Mouse (Mus musculus): ENCODE measurements at regions not wholly inside any gene's neighbourhood (a gene's known extent, or its start where the extent isn't known, plus 50 kb on each side); places are given as distances from the start of the nearest gene placed in this dataset.

DNA sequence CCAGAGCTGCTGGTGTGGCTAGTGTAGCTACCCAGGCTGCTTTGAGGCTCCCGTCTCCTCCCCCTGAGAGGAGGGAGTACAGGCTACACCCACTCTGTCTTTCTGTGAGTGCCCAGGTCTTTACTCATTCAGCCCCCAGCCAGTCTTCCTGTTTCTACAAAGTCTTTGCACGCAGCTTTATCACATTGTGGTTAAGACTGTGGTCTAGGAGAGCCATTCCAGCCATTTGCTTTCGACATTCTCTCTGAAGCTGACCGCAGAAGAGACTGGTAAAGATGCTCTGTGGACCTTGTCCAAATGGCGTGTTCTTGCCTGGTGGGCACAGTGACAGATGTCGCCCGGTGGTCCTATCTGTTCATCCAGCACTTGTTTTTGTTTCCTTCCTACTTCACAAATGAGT, 62.0 kb downstream of the Tpra1 start:
- no peak for ATAC-seq (ENCODE audit: insufficient number of reproducible peaks, insufficient read depth, low FRiP score, low TSS enrichment, low read depth)
- Histone ChIP-seq H3K27me3 (no peaks in the 10 kb centered on the region), H3K4me2 (no peak overlapping the region), H3K36me3 (no peaks in the 10 kb centered on the region), H3K27ac (no peak overlapping the region), H3K9ac (no peak overlapping the region), H3K4me1 (peaks cover 21% of the 10 kb centered on the region), H3K9me3 (no peaks in the 10 kb centered on the region), H3K4me3 (no peak overlapping the region)
- 74% methylated on average over 7 of the region's 7 CpGs for WGBS

DNA sequence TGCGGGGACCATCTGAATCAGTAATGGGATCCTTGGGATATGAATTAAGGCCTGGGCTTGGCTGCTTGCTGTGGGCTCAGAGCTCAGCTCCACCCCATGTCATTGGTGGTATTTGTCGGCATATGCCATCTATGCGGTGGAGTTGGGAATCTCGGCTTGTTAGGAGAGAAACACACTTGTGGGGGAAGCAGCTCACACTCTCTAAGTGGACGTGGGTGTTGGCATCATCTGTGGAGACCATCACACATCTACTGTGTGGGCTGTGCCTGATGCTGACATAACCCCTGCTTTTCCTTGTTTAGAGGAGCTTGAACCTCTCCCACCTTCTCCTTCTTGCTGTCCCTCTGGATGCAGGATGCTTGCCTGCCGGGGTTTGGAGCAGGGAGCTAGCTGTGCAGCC, 62.9 kb downstream of the Tpra1 start:
- H3K27ac ChIP-seq = no peak overlapping the region
- WGBS = 82% methylated on average over 6 of the region's 6 CpGs

GRCm38 (mm10) chr6:88965361-88966226, 63.5 kb downstream of the Tpra1 start:
- no peak overlapping the region for H3K9ac ChIP-seq
- H3K4me2 ChIP-seq = no peak overlapping the region
- 62% methylated on average over 19 of the region's 19 CpGs for WGBS
- no peaks in the 10 kb centered on the region for H3K9me3 ChIP-seq
- no peaks in the 10 kb centered on the region for H3K36me3 ChIP-seq
- peaks cover 12% of the 10 kb centered on the region for H3K4me1 ChIP-seq
- no peak for ATAC-seq (ENCODE audit: insufficient number of reproducible peaks, insufficient read depth, low FRiP score, low TSS enrichment, low read depth)
- H3K27ac ChIP-seq = no peak overlapping the region
- H3K27me3 ChIP-seq = no peaks in the 10 kb centered on the region; the same call in 1 of the 2 replicates
- no peak overlapping the region for H3K4me3 ChIP-seq

More for the DNA sequence above, 62.9 kb downstream of the Tpra1 start:
- peaks cover 18% of the 10 kb centered on the region for H3K4me1 ChIP-seq
- no peak overlapping the region for H3K9ac ChIP-seq
- no peak overlapping the region for H3K4me3 ChIP-seq
- H3K9me3 ChIP-seq = no peaks in the 10 kb centered on the region
- no peaks in the 10 kb centered on the region for H3K27me3 ChIP-seq
- no peaks in the 10 kb centered on the region for H3K36me3 ChIP-seq
- no peak overlapping the region for H3K4me2 ChIP-seq
- ATAC-seq (ENCODE audit: insufficient number of reproducible peaks, insufficient read depth, low FRiP score, low TSS enrichment, low read depth) = no peak

GRCm38 (mm10) chr6:88966501-88966900, 64.5 kb downstream of the Tpra1 start:
- H3K9me3 ChIP-seq = no peaks in the 10 kb centered on the region
- H3K27ac ChIP-seq = no peak overlapping the region
- H3K4me1 ChIP-seq = peaks cover 3% of the 10 kb centered on the region; the same call in 1 of the 2 replicates
- no peaks in the 10 kb centered on the region for H3K36me3 ChIP-seq
- no peak overlapping the region for H3K4me2 ChIP-seq
- 80% methylated on average over 4 of the region's 4 CpGs for WGBS
- no peak overlapping the region for H3K4me3 ChIP-seq
- no peaks in the 10 kb centered on the region; the same call in none of the 2 replicates for H3K27me3 ChIP-seq
- H3K9ac ChIP-seq = no peak overlapping the region
- ATAC-seq (ENCODE audit: insufficient number of reproducible peaks, insufficient read depth, low FRiP score, low TSS enrichment, low read depth) = no peak

GRCm38 (mm10) chr6:88968842-88969241, 66.8 kb downstream of the Tpra1 start:
- Histone ChIP-seq H3K27me3 (peaks cover 1% of the 10 kb centered on the region), H3K9ac (no peak overlapping the region), H3K27ac (no peak overlapping the region), H3K36me3 (no peaks in the 10 kb centered on the region), H3K9me3 (no peaks in the 10 kb centered on the region), H3K4me2 (no peak overlapping the region), H3K4me1 (peaks cover 3% of the 10 kb centered on the region; the same call in 1 of the 2 replicates), H3K4me3 (no peak overlapping the region)
- no peak for ATAC-seq (ENCODE audit: insufficient number of reproducible peaks, insufficient read depth, low FRiP score, low TSS enrichment, low read depth)
- whole genome bisulfite sequencing = 39% methylated on average over 4 of the region's 4 CpGs

DNA sequence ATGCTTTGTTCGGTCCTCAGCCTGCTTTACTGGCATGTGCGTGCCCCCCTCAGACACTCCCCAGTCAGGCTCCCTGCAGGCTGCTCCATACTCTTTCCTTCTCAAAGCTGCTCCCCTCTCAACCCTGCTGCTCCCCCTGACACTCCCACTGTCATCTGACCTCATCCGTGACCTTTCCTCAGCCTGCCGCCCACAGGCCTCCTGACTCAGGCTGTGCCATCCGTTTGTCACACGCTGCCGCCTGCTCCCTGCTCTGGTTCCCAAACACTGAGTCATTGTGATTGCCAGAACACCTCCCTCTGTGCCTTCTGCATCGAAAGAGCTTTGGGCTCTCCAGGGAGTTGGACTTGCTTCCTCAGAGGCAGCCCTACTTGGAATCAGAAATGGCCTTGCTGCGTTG, 69.7 kb downstream of the Tpra1 start:
- 19% methylated on average over 9 of the region's 9 CpGs for WGBS
- H3K4me2 ChIP-seq = no peak overlapping the region
- peaks cover 25% of the 10 kb centered on the region for H3K27me3 ChIP-seq
- H3K9ac ChIP-seq = no peak overlapping the region
- ATAC-seq (ENCODE audit: insufficient number of reproducible peaks, insufficient read depth, low FRiP score, low TSS enrichment, low read depth) = no peak
- 0 out of 2 replicates have a peak, but pooled peaks cover 6% of the 10 kb centered on the region for H3K4me1 ChIP-seq
- no peaks in the 10 kb centered on the region for H3K9me3 ChIP-seq
- H3K27ac ChIP-seq = no peak overlapping the region
- no peak overlapping the region for H3K4me3 ChIP-seq
- H3K36me3 ChIP-seq = no peaks in the 10 kb centered on the region

DNA sequence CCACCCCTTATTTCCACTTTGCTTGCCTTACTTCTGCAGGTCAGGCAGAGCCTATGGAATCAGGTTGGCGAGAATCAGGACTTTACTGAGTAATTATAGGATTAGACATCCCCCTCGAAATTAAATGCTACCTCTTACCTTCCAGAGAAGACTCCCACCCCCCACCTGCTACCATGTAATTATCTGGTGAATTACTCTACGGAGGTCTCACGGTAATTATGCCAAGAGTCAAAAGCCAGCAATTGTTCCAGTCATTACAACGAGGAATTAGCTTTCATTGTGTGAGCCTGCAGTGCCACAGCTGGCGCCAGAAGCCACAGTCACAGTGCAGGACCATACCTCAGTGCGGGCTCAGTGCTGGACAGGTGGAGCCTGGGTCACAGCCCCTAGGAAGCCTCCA, 72.4 kb downstream of the Tpra1 start:
- 0 out of 2 replicates have a peak, but pooled peaks cover 8% of the 10 kb centered on the region for H3K4me1 ChIP-seq

DNA sequence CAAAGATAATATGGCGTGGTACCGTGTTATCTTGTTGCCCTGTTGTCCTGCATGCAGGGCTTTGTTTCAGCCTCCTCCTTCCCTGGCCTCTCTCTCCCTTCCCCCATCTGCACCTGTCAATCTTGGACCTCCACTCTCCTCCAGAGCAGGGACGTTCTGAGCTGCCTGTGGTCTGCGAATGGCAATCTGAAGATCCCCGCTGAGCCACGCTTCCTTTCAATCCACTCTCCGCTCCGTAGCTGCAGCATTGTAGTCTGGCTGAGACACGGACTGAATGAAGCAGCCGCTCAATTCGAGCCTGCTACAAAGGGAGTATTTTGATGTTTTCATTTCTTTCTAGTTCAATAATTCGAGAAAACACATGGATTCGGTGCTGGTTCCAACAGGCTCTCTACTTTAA, 74.5 kb downstream of the Tpra1 start:
- Histone ChIP-seq H3K4me2 (no peak overlapping the region), H3K27me3 (peaks cover 28% of the 10 kb centered on the region), H3K4me3 (no peak overlapping the region), H3K4me1 (0 out of 2 replicates have a peak, but pooled peaks cover 8% of the 10 kb centered on the region), H3K9ac (peak overlapping the region; percentile 36; the same call in 1 of the 2 replicates), H3K27ac (no peak overlapping the region), H3K36me3 (no peaks in the 10 kb centered on the region), H3K9me3 (no peaks in the 10 kb centered on the region)
- no peak for ATAC-seq (ENCODE audit: insufficient number of reproducible peaks, insufficient read depth, low FRiP score, low TSS enrichment, low read depth)
- 7% methylated on average over 13 of the region's 13 CpGs for WGBS

More for the DNA sequence above, 72.4 kb downstream of the Tpra1 start:
- Histone ChIP-seq H3K27ac (no peak overlapping the region), H3K9ac (no peak overlapping the region), H3K36me3 (no peaks in the 10 kb centered on the region), H3K4me2 (no peak overlapping the region), H3K9me3 (no peaks in the 10 kb centered on the region), H3K4me3 (no peak overlapping the region), H3K27me3 (peaks cover 28% of the 10 kb centered on the region)
- WGBS = 8% methylated on average over 7 of the region's 7 CpGs
- ATAC-seq (ENCODE audit: insufficient number of reproducible peaks, insufficient read depth, low FRiP score, low TSS enrichment, low read depth) = no peak

DNA sequence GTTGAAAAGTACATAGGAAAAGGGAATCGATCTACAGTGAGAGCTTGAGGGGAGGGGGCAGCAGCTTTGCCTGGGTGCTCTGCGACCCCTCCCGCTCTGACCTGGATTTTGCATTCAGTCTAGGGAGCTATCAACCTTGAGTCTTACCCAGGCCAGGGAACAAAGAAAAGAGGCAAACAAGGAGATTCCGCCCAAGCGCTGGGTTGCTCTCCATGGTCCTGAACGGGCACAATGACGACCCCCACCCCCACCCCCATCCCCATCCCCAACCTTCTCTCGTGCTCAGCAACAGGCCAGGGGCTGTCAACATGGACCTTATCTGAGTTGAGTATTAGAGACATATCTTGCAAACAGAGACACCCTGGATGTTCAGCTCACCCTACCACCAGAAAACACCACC, 74.9 kb downstream of the Tpra1 start:
- WGBS = 2% methylated on average over 8 of the region's 8 CpGs
- Histone ChIP-seq H3K36me3 (no peaks in the 10 kb centered on the region), H3K27ac (no peak overlapping the region)

DNA sequence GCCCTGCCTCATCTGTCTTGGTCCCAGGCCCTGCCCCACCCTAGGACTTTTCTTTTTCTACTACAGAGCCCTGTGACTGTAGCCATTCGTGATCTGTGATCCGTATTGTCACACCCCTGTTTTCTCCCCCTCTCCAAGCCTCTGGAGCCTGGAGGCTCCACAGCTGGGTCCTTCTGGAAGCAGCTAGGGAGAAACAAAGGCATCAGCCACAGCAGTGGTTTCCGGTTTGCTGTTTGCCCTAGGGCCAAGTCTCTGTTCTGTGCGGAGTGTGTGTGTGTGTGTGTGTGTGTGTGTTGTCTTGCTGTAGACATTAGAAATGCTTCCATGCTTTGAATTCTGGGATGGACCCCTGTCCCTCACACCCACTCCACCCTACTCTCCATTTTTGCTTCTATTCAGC, 76.9 kb downstream of the Tpra1 start:
- WGBS = 12% methylated on average over 4 of the region's 4 CpGs
- no peak for ATAC-seq (ENCODE audit: insufficient number of reproducible peaks, insufficient read depth, low FRiP score, low TSS enrichment, low read depth)
- H3K4me3 ChIP-seq = no peak overlapping the region
- H3K9me3 ChIP-seq = no peaks in the 10 kb centered on the region
- no peak overlapping the region for H3K4me2 ChIP-seq
- 0 out of 2 replicates have a peak, but pooled peaks cover 8% of the 10 kb centered on the region for H3K4me1 ChIP-seq
- no peaks in the 10 kb centered on the region for H3K36me3 ChIP-seq
- peaks cover 25% of the 10 kb centered on the region for H3K27me3 ChIP-seq
- H3K27ac ChIP-seq = no peak overlapping the region
- H3K9ac ChIP-seq = no peak overlapping the region

More for the DNA sequence above, 74.9 kb downstream of the Tpra1 start:
- Histone ChIP-seq H3K4me3 (no peak overlapping the region), H3K27me3 (peaks cover 28% of the 10 kb centered on the region), H3K9me3 (no peaks in the 10 kb centered on the region), H3K4me1 (0 out of 2 replicates have a peak, but pooled peaks cover 8% of the 10 kb centered on the region), H3K4me2 (no peak overlapping the region), H3K9ac (no peak overlapping the region)
- no peak for ATAC-seq (ENCODE audit: insufficient number of reproducible peaks, insufficient read depth, low FRiP score, low TSS enrichment, low read depth)

DNA sequence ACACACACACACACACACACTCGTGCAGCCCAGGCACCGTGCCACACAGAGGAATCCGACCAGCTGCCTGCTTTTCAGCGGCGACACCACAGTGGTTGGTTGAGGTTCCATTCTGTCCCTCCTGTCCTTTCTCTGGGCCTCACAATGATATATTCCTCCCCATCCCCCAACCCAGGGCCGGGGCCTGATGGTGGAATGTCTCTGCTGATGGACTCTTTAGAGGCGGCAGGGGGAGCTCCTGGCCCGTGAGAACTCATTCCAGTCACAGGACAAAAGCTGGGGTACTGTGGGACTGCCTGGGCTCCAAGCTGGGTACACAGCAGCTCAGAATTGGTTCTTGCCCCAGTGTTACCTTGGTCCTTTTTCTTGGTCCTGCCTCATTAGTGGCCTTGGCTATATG, 78.1 kb downstream of the Tpra1 start:
- 2% methylated on average over 8 of the region's 8 CpGs for WGBS
- no peaks in the 10 kb centered on the region for H3K36me3 ChIP-seq
- H3K9ac ChIP-seq = no peak overlapping the region
- H3K9me3 ChIP-seq = no peaks in the 10 kb centered on the region
- peaks cover 16% of the 10 kb centered on the region for H3K27me3 ChIP-seq
- 0 out of 2 replicates have a peak, but pooled peaks cover 8% of the 10 kb centered on the region for H3K4me1 ChIP-seq
- no peak overlapping the region for H3K4me3 ChIP-seq
- H3K4me2 ChIP-seq = no peak overlapping the region
- ATAC-seq (ENCODE audit: insufficient number of reproducible peaks, insufficient read depth, low FRiP score, low TSS enrichment, low read depth) = no peak
- H3K27ac ChIP-seq = no peak overlapping the region

GRCm38 (mm10) chr6:88981544-88981943, 79.5 kb downstream of the Tpra1 start:
- Histone ChIP-seq H3K9ac (no peak overlapping the region), H3K9me3 (no peaks in the 10 kb centered on the region), H3K27ac (no peak overlapping the region), H3K4me1 (0 out of 2 replicates have a peak, but pooled peaks cover 4% of the 10 kb centered on the region), H3K4me3 (no peak overlapping the region), H3K27me3 (peaks cover 4% of the 10 kb centered on the region), H3K36me3 (no peaks in the 10 kb centered on the region), H3K4me2 (no peak overlapping the region)
- no peak for ATAC-seq (ENCODE audit: insufficient number of reproducible peaks, insufficient read depth, low FRiP score, low TSS enrichment, low read depth)
- 11% methylated on average over 7 of the region's 7 CpGs for WGBS
